Mouse (Mus musculus) thymus, adult 2 months (tissue): ENCODE measurements at regions not wholly inside any gene's neighbourhood (a gene's known extent, or its start where the extent isn't known, plus 50 kb on each side); places are given as distances from the start of the nearest gene placed in this dataset.

Source experiments
- CTCF ChIP-seq: fragments of 200-500 bp; IDR thresholded peaks from 2 replicates; pipeline ENCODE4 v1.5.1; 2012; ENCODE audit warnings: mild to moderate bottlenecking, control low read depth, low read length, moderate library complexity, borderline replicate concordance; ENCODE audit not compliant: control insufficient read depth, poor library complexity, insufficient read depth; ENCODE audit errors: extremely low read depth
- POLR2A ChIP-seq: fragments of 200-500 bp; IDR thresholded peaks from 2 replicates; pipeline ENCODE4 v1.6.1; 2012; ENCODE audit warnings: mild to moderate bottlenecking, low read length, control low read depth, moderate library complexity; ENCODE audit not compliant: control insufficient read depth, poor library complexity, insufficient read depth; ENCODE audit errors: extremely low read depth

DNA sequence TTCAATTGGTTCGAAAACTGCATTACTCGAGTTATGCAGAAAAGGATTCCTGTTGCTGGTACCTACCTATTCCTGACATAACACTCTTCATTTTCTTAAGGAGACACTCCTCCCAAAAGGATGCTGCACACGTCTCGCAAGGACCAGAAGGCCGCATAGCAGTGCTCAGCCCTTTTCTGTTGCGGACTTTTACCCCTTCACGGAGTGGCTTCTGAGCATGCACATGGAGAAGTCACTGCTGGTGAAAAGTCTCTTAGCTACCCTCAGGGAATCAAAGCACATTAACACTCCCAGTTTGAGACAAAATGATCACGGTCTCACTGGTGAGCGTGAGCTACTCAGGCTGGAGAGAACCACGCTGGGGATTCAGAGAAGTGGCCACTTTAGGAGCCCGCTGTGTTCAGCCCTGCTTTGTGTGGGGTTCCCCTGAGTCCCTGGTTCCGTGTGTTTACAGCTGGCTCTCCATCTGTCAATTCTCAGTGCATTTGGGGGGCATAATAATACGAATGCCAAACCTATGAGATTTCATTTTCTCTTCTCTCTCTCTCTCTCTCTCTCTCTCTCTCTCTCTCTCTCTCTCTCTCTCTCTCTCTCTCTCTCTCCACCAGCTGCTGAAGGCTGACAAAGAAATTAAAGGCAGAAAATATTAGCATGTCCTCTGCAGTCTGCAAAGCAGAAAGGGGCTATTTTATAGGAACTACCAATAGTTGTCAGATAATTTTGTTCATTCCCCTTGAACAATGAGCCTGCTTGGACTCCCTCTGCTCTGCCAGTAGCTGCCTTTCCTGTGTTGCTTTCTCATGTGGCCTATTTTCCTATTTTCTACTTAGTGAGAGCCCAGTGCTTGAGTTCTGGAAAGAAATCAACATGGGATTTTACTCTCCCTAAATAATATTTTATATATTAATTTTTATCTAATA lies 160.7 kb downstream of the Basp1 start:
- TF ChIP-seq CTCF (no peak), POLR2A (no peak)
